Mouse (Mus musculus): ENCODE data around the gene Gpsm2. TPM values are rescaled to one million over a fixed set of nuclear protein-coding genes. Genes with fewer than 3 reads are reported as not detected.

Gene Gpsm2
- polyA plus RNA-seq, 1 experiment from 2014 or later: 99.1 TPM

- Histone ChIP-seq H3K4me2 (ENCODE audit: low read depth, low read length) (no peak overlapping the region), H3K36me3 (replicated peaks; ENCODE audit: control insufficient read depth, insufficient read depth, low read depth, low read length) (peaks cover 18% of the 10 kb centered on the region), H3K4me3 (ENCODE audit: low read depth, low read length) (no peak overlapping the region), H3K27ac (replicated peaks; ENCODE audit: low read depth, low read length) (no peak overlapping the region), H3K9ac (replicated peaks; ENCODE audit: low read length) (no peak overlapping the region), H3K27me3 (ENCODE audit: control insufficient read depth, insufficient read depth, low read length) (no peaks in the 10 kb centered on the region), H3K9me3 (replicated peaks; ENCODE audit: control insufficient read depth, low read length) (no peaks in the 10 kb centered on the region), H3K4me1 (ENCODE audit: control insufficient read depth, insufficient read depth, low read length) (no peaks in the 10 kb centered on the region)
- ATAC-seq (replicated peaks; ENCODE audit: insufficient number of reproducible peaks, low FRiP score, low TSS enrichment, low read depth) (no peak), DNase-seq (ENCODE audit: low spot score) (no peak)
- WGBS: 87% methylated on average over 4 of the region's 4 CpGs
Measured at GRCm38 (mm10) chr3:108681004-108681403, 41.1 kb downstream of the Gpsm2 start.

- Histone ChIP-seq H3K9me3 (replicated peaks; ENCODE audit: control insufficient read depth, low read length) (no peaks in the 10 kb centered on the region), H3K4me1 (ENCODE audit: control insufficient read depth, insufficient read depth, low read length) (no peaks in the 10 kb centered on the region), H3K4me3 (ENCODE audit: low read depth, low read length) (no peak overlapping the region), H3K27me3 (ENCODE audit: control insufficient read depth, insufficient read depth, low read length) (no peaks in the 10 kb centered on the region), H3K9ac (replicated peaks; ENCODE audit: low read length) (no peak overlapping the region), H3K36me3 (replicated peaks; ENCODE audit: control insufficient read depth, insufficient read depth, low read depth, low read length) (peaks cover 19% of the 10 kb centered on the region), H3K4me2 (ENCODE audit: low read depth, low read length) (no peak overlapping the region), H3K27ac (replicated peaks; ENCODE audit: low read depth, low read length) (no peak overlapping the region)
- 76% methylated on average over 4 of the region's 4 CpGs for WGBS
- DNase-seq (ENCODE audit: low spot score) (no peak), ATAC-seq (replicated peaks; ENCODE audit: insufficient number of reproducible peaks, low FRiP score, low TSS enrichment, low read depth) (no peak)
Measured at GRCm38 (mm10) chr3:108676616-108677015, 45.5 kb downstream of the Gpsm2 start.

- Histone ChIP-seq H3K27me3 (ENCODE audit: control insufficient read depth, insufficient read depth, low read length) (no peaks in the 10 kb centered on the region), H3K4me1 (ENCODE audit: control insufficient read depth, insufficient read depth, low read length) (no peaks in the 10 kb centered on the region), H3K9me3 (replicated peaks; ENCODE audit: control insufficient read depth, low read length) (no peaks in the 10 kb centered on the region), H3K9ac (replicated peaks; ENCODE audit: low read length) (no peak overlapping the region), H3K4me3 (ENCODE audit: low read depth, low read length) (no peak overlapping the region), H3K4me2 (ENCODE audit: low read depth, low read length) (no peak overlapping the region), H3K36me3 (replicated peaks; ENCODE audit: control insufficient read depth, insufficient read depth, low read depth, low read length) (peaks cover 11% of the 10 kb centered on the region), H3K27ac (replicated peaks; ENCODE audit: low read depth, low read length) (no peak overlapping the region)
- no peak for ATAC-seq (replicated peaks; ENCODE audit: insufficient number of reproducible peaks, low FRiP score, low TSS enrichment, low read depth)
- DNase-seq (ENCODE audit: low spot score): peak; percentile 7
- 81% methylated on average over 1 of the region's 1 CpGs for WGBS
Measured at GRCm38 (mm10) chr3:108660941-108661340, 61.2 kb downstream of the Gpsm2 start.

- Histone ChIP-seq H3K4me1 (ENCODE audit: control insufficient read depth, insufficient read depth, low read length) (0 out of 2 replicates have a peak, but pooled peaks cover 3% of the 10 kb centered on the region), H3K4me3 (ENCODE audit: low read depth, low read length) (no peak overlapping the region), H3K9me3 (replicated peaks; ENCODE audit: control insufficient read depth, low read length) (no peaks in the 10 kb centered on the region), H3K27me3 (ENCODE audit: control insufficient read depth, insufficient read depth, low read length) (no peaks in the 10 kb centered on the region), H3K36me3 (replicated peaks; ENCODE audit: control insufficient read depth, insufficient read depth, low read depth, low read length) (peaks cover 7% of the 10 kb centered on the region), H3K27ac (replicated peaks; ENCODE audit: low read depth, low read length) (no peak overlapping the region), H3K9ac (replicated peaks; ENCODE audit: low read length) (no peak overlapping the region), H3K4me2 (ENCODE audit: low read depth, low read length) (no peak overlapping the region)
- 91% methylated on average over 9 of the region's 9 CpGs for WGBS
- no peak for ATAC-seq (replicated peaks; ENCODE audit: insufficient number of reproducible peaks, low FRiP score, low TSS enrichment, low read depth)
- no peak for DNase-seq (ENCODE audit: low spot score)
Measured at GRCm38 (mm10) chr3:108658612-108659011, 63.5 kb downstream of the Gpsm2 start.

- Histone ChIP-seq H3K9me3 (replicated peaks; ENCODE audit: control insufficient read depth, low read length) (no peaks in the 10 kb centered on the region), H3K27me3 (ENCODE audit: control insufficient read depth, insufficient read depth, low read length) (no peaks in the 10 kb centered on the region), H3K4me1 (ENCODE audit: control insufficient read depth, insufficient read depth, low read length) (0 out of 2 replicates have a peak, but pooled peaks cover 3% of the 10 kb centered on the region), H3K36me3 (replicated peaks; ENCODE audit: control insufficient read depth, insufficient read depth, low read depth, low read length) (no peaks in the 10 kb centered on the region; the same call in 1 of the 2 replicates), H3K27ac (replicated peaks; ENCODE audit: low read depth, low read length) (no peak overlapping the region), H3K4me3 (ENCODE audit: low read depth, low read length) (no peak overlapping the region), H3K9ac (replicated peaks; ENCODE audit: low read length) (no peak overlapping the region), H3K4me2 (ENCODE audit: low read depth, low read length) (no peak overlapping the region)
- DNase-seq (ENCODE audit: low spot score) (no peak), ATAC-seq (replicated peaks; ENCODE audit: insufficient number of reproducible peaks, low FRiP score, low TSS enrichment, low read depth) (no peak)
- WGBS: 85% methylated on average over 7 of the region's 7 CpGs
Measured at GRCm38 (mm10) chr3:108655486-108655885, 66.6 kb downstream of the Gpsm2 start.

GRCm38 (mm10) chr3:108654566-108654965 is 67.5 kb downstream of the Gpsm2 start:
- Histone ChIP-seq H3K36me3 (replicated peaks; ENCODE audit: control insufficient read depth, insufficient read depth, low read depth, low read length) (no peaks in the 10 kb centered on the region; the same call in 1 of the 2 replicates), H3K9me3 (replicated peaks; ENCODE audit: control insufficient read depth, low read length) (no peaks in the 10 kb centered on the region), H3K9ac (replicated peaks; ENCODE audit: low read length) (peak overlapping the region; percentile 95), H3K27me3 (ENCODE audit: control insufficient read depth, insufficient read depth, low read length) (no peaks in the 10 kb centered on the region), H3K4me3 (ENCODE audit: low read depth, low read length) (peak overlapping the region; percentile 79), H3K27ac (replicated peaks; ENCODE audit: low read depth, low read length) (no peak overlapping the region), H3K4me2 (ENCODE audit: low read depth, low read length) (peak overlapping the region; percentile 36), H3K4me1 (ENCODE audit: control insufficient read depth, insufficient read depth, low read length) (0 out of 2 replicates have a peak, but pooled peaks cover 3% of the 10 kb centered on the region)
- no peak for ATAC-seq (replicated peaks; ENCODE audit: insufficient number of reproducible peaks, low FRiP score, low TSS enrichment, low read depth)
- peak; percentile 41 for DNase-seq (ENCODE audit: low spot score)
- 27% methylated on average over 14 of the region's 14 CpGs for WGBS

GRCm38 (mm10) chr3:108653710-108654379 is 68.3 kb downstream of the Gpsm2 start, which contains the start of gene Clcc1:
Gene Clcc1, plus strand, starts transcription at chr3:108653913.
- H3K27me3 ChIP-seq (ENCODE audit: control insufficient read depth, insufficient read depth, low read length): no peaks in the 10 kb centered on the region
- H3K9ac ChIP-seq (replicated peaks; ENCODE audit: low read length): peak within 1 kb of the TSS; percentile 95
- H3K36me3 ChIP-seq (replicated peaks; ENCODE audit: control insufficient read depth, insufficient read depth, low read depth, low read length): no peaks in the 10 kb centered on the region; the same call in 1 of the 2 replicates
- 0 out of 2 replicates have a peak, but pooled peaks cover 3% of the 10 kb centered on the region for H3K4me1 ChIP-seq (ENCODE audit: control insufficient read depth, insufficient read depth, low read length)
- H3K4me3 ChIP-seq (ENCODE audit: low read depth, low read length): peak within 1 kb of the TSS; percentile 79
- DNase-seq (ENCODE audit: low spot score) (peak; percentile 94), ATAC-seq (replicated peaks; ENCODE audit: insufficient number of reproducible peaks, low FRiP score, low TSS enrichment, low read depth) (peak; percentile 94)
- peak within 1 kb of the TSS; percentile 36 for H3K4me2 ChIP-seq (ENCODE audit: low read depth, low read length)
- H3K9me3 ChIP-seq (replicated peaks; ENCODE audit: control insufficient read depth, low read length): no peaks in the 10 kb centered on the region
- WGBS: under 1% methylated on average over 56 of the region's 57 CpGs
- peak within 1 kb of the TSS; percentile 59; the same call in 1 of the 2 replicates for H3K27ac ChIP-seq (replicated peaks; ENCODE audit: low read depth, low read length)

GRCm38 (mm10) chr3:108652866-108653642 is 69.1 kb downstream of the Gpsm2 start:
- no peaks in the 10 kb centered on the region for H3K36me3 ChIP-seq (replicated peaks; ENCODE audit: control insufficient read depth, insufficient read depth, low read depth, low read length)
- DNase-seq (ENCODE audit: low spot score) (peak; percentile 23), ATAC-seq (replicated peaks; ENCODE audit: insufficient number of reproducible peaks, low FRiP score, low TSS enrichment, low read depth) (no peak)
- H3K4me3 ChIP-seq (ENCODE audit: low read depth, low read length): no peak overlapping the region
- H3K27me3 ChIP-seq (ENCODE audit: control insufficient read depth, insufficient read depth, low read length): no peaks in the 10 kb centered on the region
- no peak overlapping the region for H3K9ac ChIP-seq (replicated peaks; ENCODE audit: low read length)
- no peak overlapping the region for H3K27ac ChIP-seq (replicated peaks; ENCODE audit: low read depth, low read length)
- 0 out of 2 replicates have a peak, but pooled peaks cover 3% of the 10 kb centered on the region for H3K4me1 ChIP-seq (ENCODE audit: control insufficient read depth, insufficient read depth, low read length)
- no peaks in the 10 kb centered on the region for H3K9me3 ChIP-seq (replicated peaks; ENCODE audit: control insufficient read depth, low read length)
- 27% methylated on average over 9 of the region's 9 CpGs for WGBS
- H3K4me2 ChIP-seq (ENCODE audit: low read depth, low read length): no peak overlapping the region; the same call in 1 of the 2 replicates
